Mouse (Mus musculus) left cerebral cortex, adult 8-10 months (tissue): ENCODE results near the gene Fbxo42. TPM values are rescaled to one million over a fixed set of nuclear protein-coding genes. Genes with fewer than 3 reads are reported as not detected.

Experiments used
- DNase-seq, 2 experiments: peaks; one replicate each; pipeline ENCODE4 v3.0.0; 2022; ENCODE audit warnings: low spot score in 2 of 2
- total RNA-seq, 4 experiments: library from RNA; stranded (reverse); gene quantifications; 2 replicates each; pipeline ENCODE4 v1.2.4; 2022

The Fbxo42 gene
- 10 to 100 TPM; 25.8 to 31.5 (median 27.5) TPM for total RNA-seq

GRCm38 (mm10) chr4:141147112-141148008, at the start of gene Fbxo42:
Gene Fbxo42, plus strand, starts transcription at chr4:141147913.
- peak; percentile 86 to 92 for DNase-seq

- no peak for DNase-seq
Observed at GRCm38 (mm10) chr4:141098935-141099334, 48.8 kb upstream of the Fbxo42 start.

- DNase-seq = no peak
Observed at GRCm38 (mm10) chr4:141099956-141100355, 47.8 kb upstream of the Fbxo42 start.

- no peak for DNase-seq
Observed at GRCm38 (mm10) chr4:141101291-141101690, 46.4 kb upstream of the Fbxo42 start.

- DNase-seq = no peak
Observed at GRCm38 (mm10) chr4:141101855-141102254, 45.9 kb upstream of the Fbxo42 start.

- DNase-seq = no peak
Observed at GRCm38 (mm10) chr4:141106526-141107183, 41.1 kb upstream of the Fbxo42 start.

GRCm38 (mm10) chr4:141108196-141108732, 39.4 kb upstream of the Fbxo42 start:
- DNase-seq = no peak

- DNase-seq = no peak
Observed at GRCm38 (mm10) chr4:141113831-141114230, 33.9 kb upstream of the Fbxo42 start.

- DNase-seq = peak in 1 of 2 experiments; percentile 48
Observed at GRCm38 (mm10) chr4:141114521-141114981, 33.2 kb upstream of the Fbxo42 start.

- DNase-seq = no peak
Observed at GRCm38 (mm10) chr4:141115398-141115797, 32.3 kb upstream of the Fbxo42 start.

- DNase-seq = no peak
Observed at GRCm38 (mm10) chr4:141118691-141119090, 29.0 kb upstream of the Fbxo42 start.

GRCm38 (mm10) chr4:141120700-141121099, 27.0 kb upstream of the Fbxo42 start:
- peak in 1 of 2 experiments; percentile 56 for DNase-seq

GRCm38 (mm10) chr4:141122663-141123062, 25.1 kb upstream of the Fbxo42 start:
- no peak for DNase-seq

GRCm38 (mm10) chr4:141123065-141123464, 24.6 kb upstream of the Fbxo42 start:
- no peak for DNase-seq

- no peak for DNase-seq
Observed at GRCm38 (mm10) chr4:141129190-141129710, 18.5 kb upstream of the Fbxo42 start.

GRCm38 (mm10) chr4:141130704-141131342, 16.9 kb upstream of the Fbxo42 start:
- DNase-seq = no peak

- DNase-seq = no peak
Observed at GRCm38 (mm10) chr4:141131531-141132061, 16.1 kb upstream of the Fbxo42 start.

GRCm38 (mm10) chr4:141132191-141132590, 15.5 kb upstream of the Fbxo42 start:
- no peak for DNase-seq

GRCm38 (mm10) chr4:141133227-141133626, 14.5 kb upstream of the Fbxo42 start:
- DNase-seq = no peak

- DNase-seq = no peak
Observed at GRCm38 (mm10) chr4:141134031-141134441, 13.7 kb upstream of the Fbxo42 start.
